Mouse (Mus musculus) embryonic facial prominence, embryonic 11.5 days (tissue): ENCODE results near the gene Haao. TPM values are rescaled to one million over a fixed set of nuclear protein-coding genes. Genes with fewer than 3 reads are reported as not detected.
"Not testable (repeated sequence)": the region's sequence is repeated elsewhere in the genome, so short reads cannot be mapped to it uniquely, and the experiment has no call there.

Experiments used
- ATAC-seq: fragments of 200-750 bp; cut with Nextera tagmentation; replicated peaks from 2 replicates; pipeline ENCODE4 v1.8.0; 2017; ENCODE audit warnings: low read depth; ENCODE audit not compliant: insufficient number of reproducible peaks, low FRiP score, low TSS enrichment
- DNase-seq: peaks from one replicate; pipeline ENCODE4 v3.0.0-alpha.2; 2015; ENCODE audit warnings: low spot score
- H3K27ac ChIP-seq: fragments of 300-500 bp; sonication (generic); replicated peaks from 2 replicates; pipeline ENCODE4 v1.5.1; 2014; ENCODE audit warnings: mild to moderate bottlenecking, low read depth, low read length, control low read depth
- H3K27me3 ChIP-seq: fragments of 300-500 bp; sonication (generic); 2 replicates; pipeline ENCODE4 v1.6.1; 2014; ENCODE audit warnings: mild to moderate bottlenecking, low read length, moderate library complexity, mixed read lengths; ENCODE audit not compliant: control insufficient read depth, insufficient read depth
- H3K36me3 ChIP-seq: fragments of 300-500 bp; sonication (generic); replicated peaks from 2 replicates; pipeline ENCODE4 v1.6.1; 2014; ENCODE audit warnings: low read depth, mild to moderate bottlenecking, low read length, moderate library complexity, mixed read lengths; ENCODE audit not compliant: control insufficient read depth, insufficient read depth
- H3K4me1 ChIP-seq: fragments of 300-500 bp; sonication (generic); 2 replicates; pipeline ENCODE4 v1.6.1; 2014; ENCODE audit warnings: low read length, mixed read lengths; ENCODE audit not compliant: control insufficient read depth, insufficient read depth
- H3K4me2 ChIP-seq: fragments of 300-500 bp; sonication (generic); 2 replicates; pipeline ENCODE4 v1.6.1; 2014; ENCODE audit warnings: low read depth, mild to moderate bottlenecking, control low read depth, low read length, moderate library complexity
- H3K4me3 ChIP-seq: fragments of 300-500 bp; sonication (generic); 2 replicates; pipeline ENCODE4 v1.5.1; 2014; ENCODE audit warnings: low read depth, low read length, control low read depth
- H3K9ac ChIP-seq: fragments of 300-500 bp; sonication (generic); replicated peaks from 2 replicates; pipeline ENCODE4 v1.6.1; 2014; ENCODE audit warnings: mild to moderate bottlenecking, control low read depth, low read length
- H3K9me3 ChIP-seq: fragments of 300-500 bp; sonication (generic); replicated peaks from 2 replicates; pipeline ENCODE4 v1.6.1; 2016; ENCODE audit warnings: mild to moderate bottlenecking, low read length, inconsistent platforms, mixed read lengths; ENCODE audit not compliant: control insufficient read depth
- WGBS: fragments of 180-500 bp; shearing (Covaris S2); extraction: QIAGEN DNeasy Blood & Tissue Kit; methylation state at CpG from one replicate; pipeline ENCODE4 v1.1.7; 2014; 5-methylcytosine and 5-hydroxymethylcytosine counted together
- polyA plus RNA-seq: library from polyadenylated mRNA; unstranded; fragments of >200 nt; fragmentation: Nextera tagmentation; extraction: Ambion mirVana; gene quantifications from 2 replicates; pipeline ENCODE4 v1.2.1, GENCODE M21; 2014

Gene Haao
- polyA plus RNA-seq, 1 experiment from 2014 or later, result 0.39 TPM

- Histone ChIP-seq H3K27me3 (no peaks in the 10 kb centered on the region), H3K9me3 (no peaks in the 10 kb centered on the region), H3K27ac (peak overlapping the region; percentile 67), H3K4me1 (no peaks in the 10 kb centered on the region; the same call in 1 of the 2 replicates), H3K4me2 (peak overlapping the region; percentile 82), H3K9ac (peak overlapping the region; percentile 81), H3K4me3 (peak overlapping the region; percentile 65), H3K36me3 (no peaks in the 10 kb centered on the region)
- ATAC-seq, result peak; percentile 46
- WGBS, result under 1% methylated on average over 27 of the region's 27 CpGs
- peak; percentile 56 for DNase-seq
These were observed 14.5 kb upstream of the Haao start for GRCm38 (mm10) chr17:83862134-83862881.

- peak; percentile 94 for ATAC-seq
- H3K9me3 ChIP-seq, result no peaks in the 10 kb centered on the region
- under 1% methylated on average over 62 of the region's 62 CpGs for WGBS
These were observed 13.8 kb upstream of the Haao start for GRCm38 (mm10) chr17:83861444-83862133.

GRCm38 (mm10) chr17:83860968-83861367 is 13.2 kb upstream of the Haao start:
- WGBS, result 64% methylated on average over 8 of the region's 8 CpGs
- not testable (repeated sequence) for H3K4me2 ChIP-seq, H3K9me3 ChIP-seq, H3K27me3 ChIP-seq, ATAC-seq, H3K4me1 ChIP-seq, H3K27ac ChIP-seq, DNase-seq, H3K9ac ChIP-seq, H3K36me3 ChIP-seq
- peak overlapping the region; percentile 65 for H3K4me3 ChIP-seq

More at GRCm38 (mm10) chr17:83861444-83862133, 13.8 kb upstream of the Haao start:
- Histone ChIP-seq H3K27ac (peak overlapping the region; percentile 80), H3K9ac (peak overlapping the region; percentile 81), H3K4me2 (peak overlapping the region; percentile 82), H3K4me3 (peak overlapping the region; percentile 65), H3K4me1 (no peaks in the 10 kb centered on the region), H3K36me3 (no peaks in the 10 kb centered on the region), H3K27me3 (no peaks in the 10 kb centered on the region)
- DNase-seq, result peak; percentile 96

- 77% methylated on average over 7 of the region's 7 CpGs for WGBS
- Histone ChIP-seq H3K4me1 (no peaks in the 10 kb centered on the region), H3K36me3 (no peaks in the 10 kb centered on the region), H3K9ac (no peak overlapping the region), H3K4me3 (no peak overlapping the region), H3K9me3 (no peaks in the 10 kb centered on the region), H3K27ac (no peak overlapping the region), H3K4me2 (no peak overlapping the region), H3K27me3 (no peaks in the 10 kb centered on the region)
- DNase-seq (no peak), ATAC-seq (no peak)
These were observed 12.5 kb upstream of the Haao start for GRCm38 (mm10) chr17:83860224-83860623.

DNA sequence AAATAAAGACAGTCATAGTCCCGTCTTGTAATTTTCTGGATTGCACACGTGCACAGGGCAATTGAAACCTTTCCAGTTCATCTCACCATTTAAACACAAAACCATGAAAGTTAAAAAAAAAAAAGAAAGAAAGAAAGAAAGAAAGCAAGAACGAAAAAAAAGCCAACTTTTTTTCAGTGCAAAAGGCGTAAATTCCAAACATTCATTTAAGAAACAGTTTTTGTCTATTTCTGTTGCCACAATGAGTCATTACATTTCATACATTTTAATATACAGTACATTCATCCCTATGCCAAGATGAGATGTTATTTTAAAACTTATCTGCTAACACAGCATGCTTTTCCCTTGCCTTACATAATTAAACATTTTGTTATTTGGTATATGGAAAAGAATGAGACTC is 11.9 kb upstream of the Haao start:
- WGBS, result 86% methylated on average over 4 of the region's 4 CpGs
- no peaks in the 10 kb centered on the region for H3K4me1 ChIP-seq
- no peak overlapping the region for H3K9ac ChIP-seq
- H3K4me3 ChIP-seq, result no peak overlapping the region
- no peak overlapping the region for H3K27ac ChIP-seq
- no peak for ATAC-seq
- H3K27me3 ChIP-seq, result no peaks in the 10 kb centered on the region
- H3K36me3 ChIP-seq, result no peaks in the 10 kb centered on the region
- H3K4me2 ChIP-seq, result no peak overlapping the region
- no peak for DNase-seq
- H3K9me3 ChIP-seq, result no peaks in the 10 kb centered on the region

- no peak for ATAC-seq
- Histone ChIP-seq H3K4me1 (no peaks in the 10 kb centered on the region), H3K36me3 (no peaks in the 10 kb centered on the region), H3K4me3 (no peak overlapping the region), H3K9me3 (no peaks in the 10 kb centered on the region), H3K9ac (no peak overlapping the region), H3K4me2 (no peak overlapping the region), H3K27ac (no peak overlapping the region), H3K27me3 (no peaks in the 10 kb centered on the region)
- WGBS, result 87% methylated on average over 7 of the region's 7 CpGs
- no peak for DNase-seq
These were observed 10.7 kb upstream of the Haao start for GRCm38 (mm10) chr17:83858413-83858812.

DNA sequence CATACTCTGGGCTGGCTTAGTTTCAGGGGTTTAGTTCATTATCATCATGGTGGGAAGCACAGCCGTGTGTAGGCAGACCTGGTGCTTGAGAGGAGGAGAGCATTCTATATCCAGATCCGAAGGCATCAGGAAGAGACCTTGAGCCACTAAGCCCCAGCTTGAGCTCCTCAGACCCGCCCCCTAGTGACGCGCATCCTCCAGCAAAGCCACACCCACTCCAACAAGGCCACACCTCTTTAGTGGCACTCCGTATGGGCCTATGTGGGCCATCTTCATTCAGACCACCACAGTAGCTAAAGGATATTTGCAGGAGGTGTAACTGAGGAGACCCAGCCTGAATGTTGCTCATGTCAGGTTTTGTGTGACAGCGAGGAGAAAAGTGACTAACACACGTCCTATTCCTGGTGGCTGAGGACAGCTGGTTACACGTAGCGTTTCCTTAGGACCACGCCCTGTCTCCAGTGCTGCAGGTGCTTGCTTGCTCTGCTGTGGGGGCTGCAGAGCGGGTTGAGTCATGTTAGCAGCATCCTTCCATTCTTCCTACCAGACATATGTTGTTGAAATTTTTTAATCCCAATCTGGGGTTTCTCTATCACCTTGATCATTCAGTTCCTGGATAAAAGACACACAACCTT is 6.6 kb upstream of the Haao start:
- H3K27me3 ChIP-seq, result no peaks in the 10 kb centered on the region
- no peak overlapping the region for H3K9ac ChIP-seq
- ATAC-seq, result no peak
- H3K4me2 ChIP-seq, result no peak overlapping the region
- H3K27ac ChIP-seq, result no peak overlapping the region
- H3K9me3 ChIP-seq, result no peaks in the 10 kb centered on the region
- no peak overlapping the region for H3K4me3 ChIP-seq
- H3K36me3 ChIP-seq, result no peaks in the 10 kb centered on the region
- no peaks in the 10 kb centered on the region for H3K4me1 ChIP-seq
- WGBS, result 42% methylated on average over 12 of the region's 12 CpGs
- no peak for DNase-seq

DNA sequence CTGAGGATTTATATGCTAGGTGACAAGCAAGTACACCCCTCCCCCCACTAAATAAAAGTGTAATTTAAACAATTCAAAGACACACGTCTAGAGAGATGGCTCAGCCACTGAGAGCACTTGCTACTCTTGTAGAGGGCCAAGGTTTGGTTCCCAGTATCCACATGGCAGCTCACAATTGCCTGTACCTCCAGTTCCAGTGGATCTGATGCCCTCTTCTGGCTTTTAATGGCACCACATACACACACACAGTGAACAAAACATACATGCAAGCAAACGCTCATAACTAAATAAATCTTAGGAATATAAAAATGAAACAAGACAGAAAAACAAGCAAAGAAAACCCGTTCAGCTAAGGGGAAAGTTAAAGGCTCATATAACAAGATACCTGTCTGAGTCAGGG is 6.1 kb upstream of the Haao start:
- H3K27ac ChIP-seq, result no peak overlapping the region
- H3K27me3 ChIP-seq, result no peaks in the 10 kb centered on the region
- 46% methylated on average over 3 of the region's 3 CpGs for whole genome bisulfite sequencing
- ATAC-seq (no peak), DNase-seq (no peak)
- no peak overlapping the region for H3K9ac ChIP-seq
- no peaks in the 10 kb centered on the region for H3K36me3 ChIP-seq
- H3K4me2 ChIP-seq, result no peak overlapping the region
- H3K9me3 ChIP-seq, result no peaks in the 10 kb centered on the region
- H3K4me1 ChIP-seq, result no peaks in the 10 kb centered on the region; the same call in 1 of the 2 replicates
- no peak overlapping the region for H3K4me3 ChIP-seq
